Mouse (Mus musculus): Measurements from ENCODE around the gene Napsa. TPM values are rescaled to one million over a fixed set of nuclear protein-coding genes. Genes with fewer than 3 reads are reported as not detected.

The Napsa gene
- not detected for total RNA-seq (2021)
- long read RNA-seq, experiment 1, result 0 reads
- long read RNA-seq, experiment 2, result 0 reads

GRCm38 (mm10) chr7:44572213-44572701 is at the start of gene Napsa:
Gene Napsa (plus strand): TSS chr7:44572380.
- Histone ChIP-seq H3K4me3 (no peak within 1 kb of the TSS), H3K27ac (no peak within 1 kb of the TSS)
- DNase-seq (ENCODE audit: low spot score in 2 of 2), result no peak
- TF ChIP-seq CTCF (conservative IDR thresholded peaks at IDR 0.05), result no peak

- DNase-seq (ENCODE audit: low spot score in 2 of 2), result no peak
- Histone ChIP-seq H3K4me3 (no peak overlapping the region), H3K27ac (no peak overlapping the region)
- TF ChIP-seq CTCF (conservative IDR thresholded peaks at IDR 0.05), result no peak
Observed at GRCm38 (mm10) chr7:44523056-44523455, 49.1 kb upstream of the Napsa start.

- Histone ChIP-seq H3K27ac (no peak within 1 kb of the TSS), H3K4me3 (peak within 1 kb of the TSS; percentile 9; the same call in 1 of the 2 replicates)
- TF ChIP-seq CTCF (conservative IDR thresholded peaks at IDR 0.05), result no peak
- no peak for DNase-seq (ENCODE audit: low spot score in 2 of 2)
Observed at GRCm38 (mm10) chr7:44524502-44524901, 47.7 kb upstream of the Napsa start, which contains the start of gene Mybpc2. Gene Mybpc2 (minus strand): TSS chr7:44524656.

GRCm38 (mm10) chr7:44525126-44525832 is 46.9 kb upstream of the Napsa start:
- peak; percentile 26 to 48 for DNase-seq (ENCODE audit: low spot score in 2 of 2)
- Histone ChIP-seq H3K4me3 (peak overlapping the region; percentile 9; the same call in 1 of the 2 replicates), H3K27ac (no peak overlapping the region)
- TF ChIP-seq CTCF (conservative IDR thresholded peaks at IDR 0.05), result no peak

GRCm38 (mm10) chr7:44526414-44527154 is 45.6 kb upstream of the Napsa start:
- DNase-seq (ENCODE audit: low spot score in 2 of 2), result no peak
- no peak overlapping the region for H3K4me3 ChIP-seq
- H3K27ac ChIP-seq, result no peak overlapping the region
- TF ChIP-seq CTCF (conservative IDR thresholded peaks at IDR 0.05), result no peak

GRCm38 (mm10) chr7:44527483-44528398 is 44.4 kb upstream of the Napsa start:
- DNase-seq (ENCODE audit: low spot score in 2 of 2), result peak; percentile 69 to 78
- Histone ChIP-seq H3K4me3 (peak overlapping the region; percentile 54), H3K27ac (peak overlapping the region; percentile 89)
- peak; percentile 87 for TF ChIP-seq CTCF (conservative IDR thresholded peaks at IDR 0.05)

GRCm38 (mm10) chr7:44529518-44529917 is 42.7 kb upstream of the Napsa start:
- no peak for DNase-seq (ENCODE audit: low spot score in 2 of 2)
- no peak overlapping the region for H3K4me3 ChIP-seq
- no peak overlapping the region for H3K27ac ChIP-seq
- no peak for TF ChIP-seq CTCF (conservative IDR thresholded peaks at IDR 0.05)

- DNase-seq (ENCODE audit: low spot score in 2 of 2), result no peak
- H3K27ac ChIP-seq, result no peak overlapping the region
- H3K4me3 ChIP-seq, result no peak overlapping the region
- TF ChIP-seq CTCF (conservative IDR thresholded peaks at IDR 0.05), result no peak
Observed at GRCm38 (mm10) chr7:44530507-44530906, 41.7 kb upstream of the Napsa start.

GRCm38 (mm10) chr7:44531207-44531606 is 41.0 kb upstream of the Napsa start:
- no peak overlapping the region for H3K27ac ChIP-seq
- DNase-seq (ENCODE audit: low spot score in 2 of 2), result no peak
- no peak for TF ChIP-seq CTCF (conservative IDR thresholded peaks at IDR 0.05)
- H3K4me3 ChIP-seq, result no peak overlapping the region

GRCm38 (mm10) chr7:44531946-44532732 is 40.0 kb upstream of the Napsa start, which contains the start of gene Spib:
Gene Spib (minus strand): TSS chr7:44532071.
- Histone ChIP-seq H3K4me3 (no peak within 1 kb of the TSS), H3K27ac (no peak within 1 kb of the TSS)
- no peak for TF ChIP-seq CTCF (conservative IDR thresholded peaks at IDR 0.05)
- no peak for DNase-seq (ENCODE audit: low spot score in 2 of 2)

GRCm38 (mm10) chr7:44532918-44533745 is 39.0 kb upstream of the Napsa start:
- no peak overlapping the region for H3K4me3 ChIP-seq
- H3K27ac ChIP-seq, result no peak overlapping the region
- no peak for TF ChIP-seq CTCF (conservative IDR thresholded peaks at IDR 0.05)
- no peak for DNase-seq (ENCODE audit: low spot score in 2 of 2)

Measured in layer of hippocampus, adult 2 months (tissue).